Mouse (Mus musculus): ENCODE measurements around the gene Slc1a7.

The Slc1a7 gene

DNA sequence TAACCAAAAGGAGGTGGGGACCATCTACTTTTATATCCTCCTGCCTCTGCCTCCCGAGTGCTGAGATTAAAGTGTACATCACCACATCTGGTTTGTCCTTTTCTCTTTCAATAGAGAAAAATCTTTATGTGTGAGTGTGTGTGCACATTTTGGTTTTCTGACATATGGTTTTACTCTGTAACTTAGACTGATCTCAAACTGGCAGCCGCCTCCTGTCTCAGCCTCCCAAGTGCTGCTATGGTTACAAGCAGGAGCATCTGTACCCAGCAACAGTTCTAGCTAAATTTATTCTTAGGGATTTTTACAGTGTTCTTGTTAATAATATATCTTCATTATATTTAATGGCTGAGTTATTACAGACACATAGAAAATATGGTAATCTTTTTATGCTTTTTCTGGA is 89.1 kb downstream of the Slc1a7 start:
- no peak for DNase-seq

DNA sequence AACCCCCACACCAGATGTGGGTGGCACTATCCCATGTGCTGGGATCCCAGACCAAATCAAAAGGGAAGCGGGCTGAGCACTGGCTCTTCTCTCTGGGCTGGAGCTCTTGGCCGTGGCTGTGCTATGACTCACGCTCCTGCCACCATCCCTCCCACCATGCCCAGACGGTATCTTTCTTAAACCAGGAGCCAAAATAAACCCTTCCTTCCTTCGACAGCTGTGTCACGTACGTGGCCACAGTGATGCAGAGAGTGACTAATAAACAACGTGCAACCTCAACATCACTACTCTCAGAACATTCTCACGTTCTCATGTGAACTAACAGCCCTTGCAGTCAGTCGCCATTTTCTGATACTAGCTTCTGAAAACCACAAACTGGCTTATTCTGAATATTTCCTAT is 90.0 kb downstream of the Slc1a7 start:
- DNase-seq: peak; percentile 29 to 33

DNA sequence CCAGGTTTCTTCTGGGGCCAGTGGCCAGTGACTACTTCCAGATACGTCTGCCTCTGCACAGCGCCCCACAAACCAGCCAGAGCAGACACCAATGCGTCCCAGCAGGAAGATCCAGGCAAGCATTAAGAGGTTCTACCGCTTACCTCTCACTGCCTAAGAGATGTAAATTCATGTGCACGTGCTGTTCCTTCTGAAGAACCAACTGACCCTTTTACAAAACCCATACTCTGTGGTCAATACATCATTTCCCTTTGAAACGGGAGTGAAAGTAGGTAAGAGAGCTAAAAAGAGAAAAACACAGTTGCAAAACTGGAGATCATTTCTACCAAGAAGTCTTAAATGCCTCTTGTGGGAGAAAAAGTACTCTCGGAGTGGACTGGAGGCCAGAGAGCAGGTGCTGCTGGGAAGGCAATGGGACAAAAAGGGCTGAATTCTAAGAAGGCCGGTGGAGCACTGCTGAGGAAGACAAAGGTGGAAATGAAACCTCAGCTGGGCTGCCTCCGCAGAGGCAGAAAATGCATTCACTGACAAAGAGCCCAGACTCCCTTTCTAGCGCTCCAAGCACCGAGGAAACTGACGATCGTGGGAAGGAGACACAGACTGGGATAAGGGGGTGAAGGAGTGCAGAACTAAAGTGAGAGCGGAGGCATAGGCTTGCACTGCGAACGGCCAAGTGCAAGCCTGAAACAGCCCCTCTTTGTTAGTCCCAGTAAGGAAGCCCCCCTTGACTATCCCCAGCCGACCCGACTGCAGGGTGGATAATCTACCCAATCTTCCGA is 91.7 kb downstream of the Slc1a7 start:
- DNase-seq: peak in 1 of 2 experiments; percentile 21

DNA sequence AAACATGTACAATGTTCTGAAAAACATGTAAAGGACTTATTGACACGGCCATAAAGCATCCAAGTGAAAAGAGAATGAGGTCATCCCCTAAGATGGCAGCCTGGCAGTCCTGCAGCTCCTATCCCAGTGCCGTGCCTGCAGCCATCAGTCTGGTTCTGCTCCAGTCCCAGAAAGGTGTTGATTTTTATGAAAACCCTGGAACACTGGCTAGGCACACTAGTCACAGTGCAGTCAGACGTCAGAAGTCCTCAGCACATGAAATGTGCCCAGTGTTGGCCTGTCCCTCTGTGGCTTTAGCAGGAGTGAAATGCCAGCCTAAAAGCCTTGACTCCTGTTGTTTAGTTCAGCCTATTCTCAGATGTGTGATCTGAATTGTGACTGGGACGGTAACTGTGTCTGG is 92.6 kb downstream of the Slc1a7 start:
- peak; percentile 40 to 46 for DNase-seq

DNA sequence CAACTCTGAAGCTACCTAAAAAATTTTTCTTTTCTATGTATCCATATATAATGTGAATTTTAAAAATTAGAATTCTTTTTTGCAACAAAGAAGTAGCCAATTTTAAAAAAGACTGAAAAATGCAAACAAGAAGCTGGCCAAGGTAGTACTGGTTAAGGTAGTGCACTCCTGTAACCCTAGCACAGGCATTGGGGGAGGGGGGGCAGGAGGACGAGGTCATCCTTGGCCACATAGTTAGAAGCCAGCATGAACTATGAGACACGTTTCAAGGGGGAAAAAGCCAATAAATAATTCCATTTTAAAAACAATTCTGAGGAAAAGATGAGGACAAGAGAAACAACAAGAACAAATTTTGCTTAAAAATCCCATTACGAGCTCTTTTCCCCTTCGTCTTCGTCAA is 94.4 kb downstream of the Slc1a7 start:
- no peak for DNase-seq
